Mouse (Mus musculus): ENCODE data around the gene Gm49394.

Gm49394 gene

DNA sequence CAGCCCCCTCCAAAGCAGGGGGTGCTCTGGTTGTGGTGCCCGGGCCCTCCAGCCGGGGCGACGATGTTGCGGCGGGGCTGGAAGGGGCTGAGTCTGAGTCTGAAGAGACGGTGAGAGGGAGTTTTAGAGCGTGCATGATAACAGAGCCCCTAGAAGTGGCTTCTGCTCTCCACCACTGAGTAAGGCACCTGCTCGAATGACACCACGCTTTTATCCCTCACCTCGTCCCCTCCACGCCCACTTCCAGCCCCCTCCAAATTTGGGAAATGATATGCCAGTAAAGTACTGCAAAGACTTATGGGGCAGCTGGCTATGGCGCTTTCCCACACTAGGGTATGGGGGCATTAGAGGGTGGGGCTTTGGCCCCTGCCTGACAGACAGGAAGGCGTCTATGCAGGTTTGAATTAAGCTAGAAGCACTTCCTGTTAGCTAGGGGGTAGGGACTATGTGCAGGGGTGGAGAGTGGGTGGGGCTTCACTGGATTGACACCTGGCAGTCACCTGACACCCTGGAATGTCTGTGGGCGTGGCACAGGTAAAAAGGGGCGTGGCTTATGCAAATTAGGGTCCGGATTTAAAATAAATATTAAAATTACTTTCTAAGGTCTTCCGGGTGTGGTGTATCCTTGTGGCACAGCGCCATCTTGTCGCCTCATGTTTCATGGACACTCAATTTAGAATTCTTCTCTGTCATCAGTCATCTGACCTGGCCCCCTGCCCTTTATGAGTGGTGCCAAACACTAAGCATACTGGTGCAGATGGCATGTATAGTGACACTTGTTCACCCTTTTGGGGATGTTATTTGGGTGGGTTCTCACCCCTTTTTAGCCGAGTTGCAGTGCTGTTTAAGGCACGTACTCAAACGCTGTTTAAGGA is at the start of gene Gm49394:
Gene Gm49394, minus strand, starts transcription at position 192 of the 875 bp plus-strand sequence.
- DNase-seq, result no peak

DNA sequence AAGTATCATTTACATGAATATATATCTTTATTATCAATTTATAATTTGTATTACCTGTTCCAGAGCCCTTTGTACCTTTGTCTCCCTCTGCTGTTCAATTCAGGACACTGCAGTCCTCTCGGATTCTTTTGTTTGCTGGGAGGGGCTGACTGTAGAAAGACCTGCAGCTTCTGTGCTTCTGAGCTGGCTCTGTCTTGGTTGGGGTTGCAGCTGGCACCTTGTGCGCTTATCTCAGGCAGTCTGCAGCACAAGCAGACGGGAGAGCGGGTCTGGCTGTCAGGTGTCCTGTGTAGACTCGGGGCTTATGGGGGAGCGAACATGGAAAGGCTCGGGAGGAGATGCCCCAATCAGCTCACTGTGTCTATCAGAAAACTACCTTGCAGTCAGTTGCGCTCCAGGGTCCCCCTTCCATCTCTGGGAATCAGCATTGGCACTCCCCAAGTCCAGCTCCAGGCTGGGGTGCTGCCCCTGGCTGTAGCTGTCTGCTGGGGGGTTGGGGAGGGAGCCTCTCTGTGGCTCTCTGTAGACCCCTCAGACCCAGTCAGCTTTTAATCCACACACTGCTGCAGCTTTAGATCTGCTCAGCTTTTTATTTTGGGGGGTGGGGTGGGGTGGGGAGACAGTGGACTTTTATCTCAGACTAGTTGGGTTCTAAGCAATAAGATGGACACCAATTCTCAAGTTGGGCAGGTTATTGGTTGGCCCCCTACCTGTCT is 45.2 kb upstream of the Gm49394 start:
- peak; percentile 12 for DNase-seq

DNA sequence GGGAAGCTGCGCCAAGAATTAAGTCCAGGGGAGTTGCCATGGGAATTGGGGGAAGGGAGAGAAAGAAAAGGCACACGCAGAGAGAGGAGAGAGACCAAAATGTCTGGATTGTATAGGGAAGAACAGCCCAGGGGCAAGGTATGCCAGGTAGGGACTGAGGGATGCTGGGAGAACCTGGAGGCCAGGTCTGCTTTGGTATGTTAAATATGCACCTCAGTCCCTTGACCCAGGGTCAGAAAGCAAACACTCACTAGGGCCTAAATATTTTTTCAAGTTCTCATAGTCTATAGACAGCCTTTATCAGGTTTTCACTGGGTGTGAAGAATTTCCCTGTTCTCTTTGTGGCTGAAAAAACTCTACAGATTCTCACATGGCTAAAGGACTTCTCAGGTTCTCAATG is 37.1 kb upstream of the Gm49394 start:
- no peak for DNase-seq

DNA sequence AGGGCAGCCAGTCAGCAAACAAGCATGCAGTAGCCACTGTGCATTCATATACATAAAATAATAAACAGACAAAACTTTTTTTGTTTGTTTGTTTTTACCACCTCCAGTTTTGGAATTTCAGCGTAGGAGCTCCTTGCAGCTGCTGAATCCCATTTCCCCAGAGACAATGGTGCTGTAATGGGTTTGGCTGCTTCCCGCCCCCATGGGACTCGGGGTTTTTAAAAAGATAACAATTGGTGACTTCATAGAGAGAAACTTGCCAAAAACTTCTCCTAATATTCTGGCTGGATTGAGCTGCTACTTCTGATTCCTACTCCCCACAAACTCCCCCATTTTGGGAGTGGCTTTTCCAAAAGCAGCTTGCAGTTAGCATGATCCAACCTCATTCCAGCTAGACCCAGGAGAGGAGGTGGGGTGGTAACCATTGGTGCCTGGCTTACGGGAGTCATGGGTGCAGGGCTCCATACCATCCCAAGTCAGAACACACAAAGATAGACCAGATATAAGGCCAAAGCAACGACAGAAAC is 29.7 kb upstream of the Gm49394 start:
- no peak for DNase-seq

DNA sequence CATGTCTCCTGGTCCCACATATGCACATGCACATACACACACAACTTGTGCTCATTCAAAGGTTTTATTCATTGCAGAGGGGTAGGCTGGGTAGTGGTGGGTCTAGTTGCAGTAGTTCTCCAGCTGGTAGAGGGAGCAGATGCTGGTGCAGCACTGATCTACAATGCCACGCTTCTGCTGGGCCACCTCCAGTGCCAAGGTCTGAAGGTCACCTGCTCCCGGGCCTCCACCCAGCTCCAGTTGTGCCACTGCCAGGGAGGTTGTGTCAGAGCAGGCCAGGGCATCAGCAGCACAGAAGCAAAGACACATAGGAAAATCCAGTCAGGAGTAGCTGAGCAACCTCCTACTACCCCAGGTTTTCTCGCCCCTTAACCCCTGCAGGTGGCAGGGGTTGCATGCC is 8.9 kb upstream of the Gm49394 start:
- no peak for DNase-seq

DNA sequence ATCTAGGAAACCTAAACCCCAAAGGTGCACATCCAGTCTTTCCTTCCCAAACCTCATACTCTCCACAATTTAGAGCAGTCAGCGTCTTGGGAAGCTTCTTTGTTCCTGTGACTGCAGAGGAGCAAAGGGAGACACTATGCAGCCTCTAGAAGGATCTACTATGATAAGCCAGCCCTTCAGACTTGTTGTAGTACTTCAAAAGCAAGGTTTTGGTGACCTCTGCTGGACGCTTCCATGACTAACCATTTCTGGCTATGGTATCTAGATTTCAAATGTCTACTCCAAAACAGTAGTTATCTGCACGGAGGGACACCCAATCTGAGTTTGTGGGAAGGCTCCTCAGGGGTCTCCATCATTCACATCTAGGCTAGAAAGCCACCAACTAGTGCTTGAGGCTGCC is 5.9 kb upstream of the Gm49394 start:
- DNase-seq, result peak; percentile 36

DNA sequence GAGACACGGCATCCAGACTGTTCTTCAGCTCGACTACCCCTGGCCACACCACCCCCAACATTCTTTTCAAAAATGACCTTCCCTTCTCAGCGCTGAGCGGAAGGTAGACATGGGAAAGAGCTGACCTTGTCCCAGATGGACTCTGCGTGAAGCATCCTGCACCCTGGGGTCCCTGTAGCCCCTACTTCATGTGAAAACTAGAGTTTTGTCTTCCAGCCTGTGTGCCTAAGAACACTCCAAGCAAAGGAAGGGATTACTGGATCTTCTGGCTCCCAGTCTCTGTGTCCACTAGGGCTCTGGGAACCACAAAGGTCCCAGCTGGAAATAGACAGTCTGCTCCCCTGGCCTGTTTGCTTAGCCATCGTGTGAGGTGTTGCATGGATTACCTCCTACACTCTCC is 5.4 kb upstream of the Gm49394 start:
- DNase-seq, result no peak

DNA sequence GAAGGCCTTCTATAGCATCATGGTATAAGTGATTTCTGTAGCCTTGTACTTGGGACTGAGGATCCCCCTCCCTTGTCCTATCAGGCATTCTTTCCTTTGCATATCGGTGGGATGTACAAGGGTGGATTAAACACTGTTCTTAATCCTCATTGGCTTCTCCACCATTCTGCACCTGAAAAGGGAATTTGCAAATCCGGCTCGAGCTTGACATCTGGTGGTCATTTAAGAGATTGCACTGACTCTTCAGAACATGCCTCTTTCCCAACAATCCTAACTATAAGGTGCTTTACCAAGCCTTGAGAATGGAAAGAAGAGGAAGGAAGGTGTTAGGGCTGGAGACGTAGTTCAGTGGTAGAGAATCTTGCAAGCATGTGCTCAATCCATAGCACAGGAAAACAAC is 2.4 kb upstream of the Gm49394 start:
- peak; percentile 44 for DNase-seq

DNA sequence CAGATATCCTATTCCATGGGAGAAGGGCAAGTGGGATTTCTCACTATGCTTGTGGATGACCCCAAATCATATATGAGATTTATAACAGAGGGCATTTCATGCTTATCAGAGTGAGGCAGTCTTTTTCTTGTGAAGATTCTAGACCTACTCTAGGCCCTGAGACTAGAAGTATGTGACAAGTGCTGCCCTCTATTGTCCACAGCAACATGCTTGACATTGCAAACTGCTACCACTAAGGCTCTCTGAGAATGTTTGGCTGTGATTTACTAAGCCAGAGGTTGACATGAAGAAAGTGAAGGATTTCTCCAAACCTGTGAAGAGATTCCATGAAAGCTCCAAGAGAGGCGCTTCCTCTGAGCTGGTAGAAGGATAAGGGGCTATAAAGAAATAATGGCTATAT is 1.3 kb upstream of the Gm49394 start:
- DNase-seq, result no peak

DNA sequence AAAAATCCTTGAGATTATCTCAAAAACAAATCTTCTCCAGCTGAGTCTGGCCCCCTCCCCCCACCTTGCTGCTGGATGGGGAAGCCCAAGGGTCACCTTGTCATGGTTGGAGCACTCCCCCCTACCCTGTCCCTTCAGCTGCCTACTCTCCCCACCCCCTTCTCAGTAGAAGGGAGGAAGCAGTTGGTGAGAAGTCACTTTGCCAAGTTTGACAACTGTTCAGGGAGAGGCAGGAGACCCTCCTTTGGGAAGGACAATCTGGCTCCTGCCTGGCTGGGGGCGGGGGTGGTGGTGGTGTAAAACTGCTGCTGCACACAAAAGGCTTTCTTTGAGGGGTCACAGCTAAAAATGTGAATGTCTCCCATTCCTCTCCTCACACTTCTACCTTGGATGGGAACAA is 1.4 kb downstream of the Gm49394 start:
- no peak for DNase-seq

DNA sequence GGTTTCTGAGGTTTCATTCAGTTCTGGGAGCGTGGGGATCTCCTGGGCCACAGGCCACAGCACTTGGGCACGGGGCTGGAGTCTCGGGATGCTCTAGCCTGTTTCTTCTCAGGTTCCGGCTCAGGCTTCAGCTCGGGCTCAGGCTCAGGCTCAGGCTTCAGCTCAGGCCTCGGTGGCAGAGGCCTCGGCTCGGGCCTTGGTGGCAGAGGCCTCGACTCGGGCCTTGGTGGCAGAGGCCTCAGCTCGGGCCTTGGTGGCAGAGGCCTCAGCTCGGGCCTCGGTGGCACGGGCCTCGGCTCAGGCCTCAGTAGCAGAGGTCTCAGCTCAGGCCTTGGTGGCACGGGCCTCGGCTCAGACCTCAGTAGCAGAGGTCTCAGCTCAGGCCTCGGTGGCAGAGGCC is 2.2 kb downstream of the Gm49394 start:
- DNase-seq, result no peak

DNA sequence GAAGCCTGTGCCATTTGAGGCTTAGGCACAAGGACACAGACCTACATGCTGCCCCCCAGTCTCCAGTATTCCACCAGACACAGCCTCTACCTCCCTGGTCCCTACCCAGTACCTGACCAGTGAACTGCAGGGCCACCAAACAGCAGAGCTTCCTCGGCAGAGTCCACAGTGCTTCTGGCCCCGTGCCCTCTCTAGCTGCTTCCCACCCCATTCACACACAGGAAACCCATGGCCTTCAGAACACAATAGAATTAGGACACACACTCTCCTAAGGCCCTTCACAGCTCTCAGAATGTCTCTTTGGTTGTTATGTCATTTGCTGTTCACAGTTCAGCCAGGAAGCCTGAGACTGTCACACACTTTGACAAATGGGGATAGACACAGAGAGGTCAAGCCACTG is 3.1 kb downstream of the Gm49394 start, which contains the start of gene Igf2:
Gene Igf2, minus strand, starts transcription at position 158 of the 400 bp plus-strand sequence.
- DNase-seq, result no peak

DNA sequence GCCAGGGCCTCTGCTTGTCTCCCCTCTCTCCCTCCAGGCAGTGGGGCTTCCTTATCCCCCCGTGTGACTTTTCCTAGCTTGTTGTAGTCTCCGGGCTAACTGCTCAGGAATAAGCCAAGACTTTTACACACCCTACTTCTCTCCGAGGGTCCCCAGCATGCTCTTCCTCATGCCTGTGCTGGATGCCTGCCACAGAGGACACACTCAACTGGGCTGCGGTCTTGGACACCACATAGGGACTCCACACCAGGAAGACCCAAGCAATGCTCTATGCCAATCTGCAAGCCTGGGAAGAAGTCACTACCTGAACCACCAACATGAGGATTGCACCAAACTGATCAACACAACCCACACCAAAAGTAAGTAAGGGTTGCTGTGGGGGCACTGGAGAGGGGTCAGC is 3.6 kb downstream of the Gm49394 start:
- DNase-seq, result no peak

DNA sequence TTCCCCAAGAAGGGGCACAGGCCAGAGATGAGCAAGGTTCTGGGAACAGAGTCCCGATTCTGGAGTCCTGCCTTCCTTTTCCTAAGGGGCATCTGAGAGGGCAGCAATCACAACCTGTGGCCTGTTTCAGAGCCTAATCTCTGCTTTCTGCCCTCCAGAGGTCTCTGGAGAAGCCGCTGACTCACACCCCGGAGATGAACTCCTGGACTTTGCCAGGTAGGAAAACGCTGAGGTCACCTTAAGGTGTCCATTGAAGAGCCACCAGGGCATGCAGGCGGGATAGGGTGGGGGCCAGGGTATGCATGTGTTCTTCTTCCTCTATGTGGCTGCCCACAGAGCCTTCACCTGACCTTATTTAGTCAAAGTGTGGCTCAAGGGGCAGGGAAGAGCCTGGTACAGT is 4.4 kb downstream of the Gm49394 start:
- DNase-seq, result no peak

DNA sequence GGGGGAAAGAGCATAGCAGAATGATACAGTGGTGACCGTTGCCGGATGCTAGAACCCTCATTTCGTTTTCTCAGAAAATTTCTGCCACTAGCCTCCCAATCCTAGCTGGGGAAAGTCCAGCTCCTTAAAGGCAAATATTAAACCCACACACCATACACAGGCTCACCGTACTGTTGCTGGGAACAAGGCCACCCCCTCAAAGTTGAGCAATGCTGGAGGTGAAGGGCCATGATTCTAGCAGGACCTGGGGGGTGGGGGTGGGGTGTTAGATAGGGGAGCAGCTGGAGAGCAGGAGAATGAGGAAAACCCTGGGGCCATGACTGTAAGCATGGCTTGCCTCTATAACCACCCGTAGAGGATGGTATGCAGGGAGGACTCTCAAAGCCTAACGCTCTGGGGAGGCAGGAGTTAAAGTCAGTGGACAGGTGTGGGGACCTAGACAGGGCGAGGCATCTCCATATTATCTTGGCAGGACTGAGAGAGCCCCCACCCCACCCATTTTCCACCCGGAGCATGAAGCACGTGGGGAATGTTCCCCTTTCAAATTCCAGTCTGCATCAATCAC is 5.2 kb downstream of the Gm49394 start:
- DNase-seq, result no peak

DNA sequence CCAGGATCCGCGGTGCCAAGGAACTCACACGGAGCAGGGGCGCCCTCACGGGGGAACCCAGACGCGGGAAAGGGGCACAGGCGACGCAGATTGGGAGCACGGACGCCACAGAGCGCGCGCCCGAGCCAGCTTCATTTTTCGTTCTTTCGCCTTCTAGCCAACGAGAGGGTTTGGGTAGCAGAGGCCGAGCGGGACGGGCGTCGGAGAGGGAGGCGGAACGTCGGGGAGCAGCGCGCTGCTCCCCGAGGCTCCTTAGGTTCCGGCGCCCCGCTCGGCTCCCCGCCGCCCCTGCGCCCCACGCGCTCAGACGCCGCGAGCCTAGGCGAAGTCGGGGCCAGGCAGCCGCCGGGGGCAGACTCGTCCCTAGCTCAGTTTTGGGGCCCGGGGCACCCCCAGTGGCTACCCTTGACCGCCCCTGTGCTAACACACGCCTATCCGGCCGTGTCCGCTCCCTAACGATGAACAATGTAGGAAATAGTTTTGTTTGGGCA is 5.8 kb downstream of the Gm49394 start:
- no peak for DNase-seq

DNA sequence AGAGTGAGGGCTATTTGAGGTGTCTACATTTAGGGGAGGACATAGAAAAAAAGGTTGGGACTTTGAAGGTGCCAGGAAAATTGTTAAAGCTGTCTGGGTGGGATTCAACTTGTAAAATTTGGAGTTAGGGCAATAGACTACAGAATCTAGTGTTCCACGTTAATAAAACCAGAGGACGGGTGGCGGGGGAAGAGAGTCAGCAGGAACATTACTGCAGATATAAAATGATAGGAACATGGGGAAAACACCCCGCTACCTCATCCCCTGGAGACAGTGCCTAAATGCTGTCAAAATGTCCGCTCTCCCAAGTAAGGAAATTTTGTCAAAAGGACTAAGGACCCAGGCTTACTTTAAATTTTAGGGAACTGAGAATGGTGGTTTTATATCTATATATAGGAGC is 6.6 kb downstream of the Gm49394 start:
- DNase-seq, result no peak

DNA sequence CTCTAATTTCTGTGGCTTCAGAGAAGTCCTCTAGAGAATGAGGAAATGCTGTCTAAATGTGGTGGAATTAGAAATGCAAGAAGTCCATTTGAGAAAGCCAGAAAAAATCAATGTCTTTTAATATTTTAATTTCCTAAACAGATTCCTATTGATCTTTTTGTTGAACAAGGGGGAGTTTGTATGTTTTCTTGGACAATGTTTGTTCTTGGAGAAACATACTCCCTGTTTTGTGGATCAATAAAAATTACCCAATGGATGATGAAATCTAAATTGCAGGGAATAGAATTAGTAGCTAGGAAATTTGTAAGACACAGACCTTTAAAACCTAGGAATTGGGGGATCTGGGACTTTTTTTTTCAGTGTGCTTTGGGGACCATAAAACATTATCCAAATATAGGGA is 7.9 kb downstream of the Gm49394 start:
- no peak for DNase-seq

DNA sequence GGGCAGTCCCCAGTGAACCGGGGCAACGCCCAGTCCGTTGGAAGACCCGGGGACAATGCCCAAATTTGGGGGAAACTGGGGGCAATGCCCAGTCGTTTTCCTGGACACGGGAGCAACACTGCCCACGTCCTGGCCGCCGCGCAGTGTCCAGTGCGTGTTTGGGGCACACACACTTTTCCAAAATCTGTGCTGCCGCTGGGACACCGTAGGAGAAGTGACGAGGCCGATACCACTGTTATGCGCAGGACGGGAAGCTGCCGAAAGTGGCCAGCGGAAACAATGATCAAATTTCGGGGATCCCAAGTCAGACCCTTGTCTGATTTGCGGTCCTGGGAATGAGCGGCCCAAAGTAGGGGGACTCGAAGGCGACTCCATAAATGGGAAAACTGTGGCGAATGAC is 8.7 kb downstream of the Gm49394 start:
- no peak for DNase-seq

DNA sequence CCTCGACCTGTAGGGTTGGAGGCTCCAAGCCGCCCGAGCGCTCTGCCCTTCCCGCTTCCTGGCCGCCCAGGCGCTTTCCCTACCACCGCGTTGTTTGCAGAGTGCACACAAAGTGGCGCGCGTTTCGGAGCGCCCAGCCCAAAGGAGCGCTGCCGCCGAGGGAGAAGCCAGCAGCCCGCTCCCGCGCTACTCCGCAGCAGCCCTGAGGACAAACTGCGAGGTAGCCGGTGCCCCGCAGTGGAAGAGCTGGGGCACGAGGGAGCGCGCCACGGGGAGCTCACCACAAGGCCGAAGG is 9.1 kb downstream of the Gm49394 start:
- DNase-seq, result no peak

DNA sequence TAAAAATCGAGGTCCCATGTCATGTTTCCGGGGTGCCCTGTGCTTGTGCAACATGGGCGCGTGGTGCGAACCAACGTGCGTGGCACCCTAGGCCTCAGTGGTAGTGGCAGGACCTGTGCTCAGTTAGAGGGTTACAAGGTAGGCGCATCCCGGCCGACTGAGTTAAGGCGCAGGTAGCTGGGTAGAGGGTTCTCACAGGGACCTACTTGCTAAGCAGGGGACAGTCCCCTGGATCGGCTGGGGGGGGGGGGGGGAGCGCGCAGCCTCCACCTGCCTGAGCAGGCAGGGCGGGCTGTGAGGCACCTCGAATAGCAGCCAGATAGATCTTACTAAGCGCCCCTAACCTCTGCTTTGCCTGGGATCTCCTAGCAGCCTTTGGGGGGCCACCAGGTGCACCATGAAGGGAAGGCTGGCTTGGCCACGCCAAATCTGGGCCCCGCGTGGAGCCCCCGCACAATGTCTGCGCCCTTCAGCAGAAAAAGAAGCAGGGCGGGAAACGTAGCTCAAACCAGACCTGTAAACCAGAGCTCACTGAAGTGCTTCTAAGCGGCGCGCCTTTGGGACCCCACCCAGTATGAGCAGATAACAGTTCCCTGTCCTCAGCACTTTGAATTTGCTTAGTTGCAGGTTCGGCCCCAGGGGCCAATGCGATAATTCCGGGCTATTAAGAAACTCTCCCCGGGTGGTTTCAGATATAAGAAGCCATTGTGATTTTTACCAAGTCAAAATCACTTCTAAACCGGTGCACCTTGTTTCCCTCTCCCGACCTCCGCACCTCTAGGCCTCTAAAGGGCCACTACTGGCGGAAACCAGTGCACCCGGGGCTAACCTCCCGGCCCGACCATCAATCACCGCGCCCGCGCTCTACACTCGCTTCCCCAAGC is 9.7 kb downstream of the Gm49394 start:
- no peak for DNase-seq

DNA sequence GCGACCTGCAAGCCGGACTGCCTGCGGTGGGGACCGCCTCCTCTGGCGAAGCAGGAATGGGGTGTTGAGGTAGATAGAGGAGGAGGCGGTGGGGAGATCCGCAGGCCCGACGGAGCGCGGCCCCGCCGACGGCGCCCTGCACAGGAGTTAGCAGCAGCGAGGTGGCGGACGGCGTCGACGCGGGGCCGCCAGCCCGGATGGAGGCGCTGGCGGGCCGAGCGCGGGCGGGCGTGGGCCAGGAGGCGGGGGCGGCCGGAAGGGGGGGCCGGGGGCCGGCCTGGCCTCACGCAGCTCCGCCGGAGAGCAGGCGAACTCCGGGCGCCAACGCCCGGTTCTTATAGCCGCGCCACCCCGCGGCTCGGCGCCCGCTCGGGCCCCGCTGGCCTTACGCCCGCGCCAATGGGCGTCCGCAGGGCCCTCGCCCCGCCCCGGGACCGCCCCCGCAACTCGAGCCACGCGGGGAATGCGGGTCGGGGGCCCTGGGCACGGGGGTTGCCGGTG is 10.5 kb downstream of the Gm49394 start:
- DNase-seq, result no peak
